Mouse (Mus musculus) brain, embryonic 14.5 days (tissue): ENCODE measurements at regions not wholly inside any gene's neighbourhood (a gene's known extent, or its start where the extent isn't known, plus 50 kb on each side); places are given as distances from the start of the nearest gene placed in this dataset.

ENCODE experiments used
- DNase-seq: peaks from one replicate; pipeline ENCODE4 v3.0.0-alpha.2; 2011; ENCODE audit warnings: low read depth
- CTCF ChIP-seq: fragments of 200-500 bp; IDR thresholded peaks from 2 replicates; pipeline ENCODE4 v1.5.1; 2012; ENCODE audit warnings: inconsistent platforms, mild to moderate bottlenecking, moderate library complexity, borderline replicate concordance; ENCODE audit not compliant: insufficient read depth, insufficient read length; ENCODE audit errors: extremely low read depth
- POLR2A ChIP-seq: fragments of 200-500 bp; IDR thresholded peaks from 2 replicates; pipeline ENCODE4 v1.6.1; 2012; ENCODE audit warnings: mild to moderate bottlenecking, inconsistent platforms, borderline replicate concordance; ENCODE audit not compliant: poor library complexity, insufficient read depth, insufficient read length, severe bottlenecking; ENCODE audit errors: extremely low read depth

DNA sequence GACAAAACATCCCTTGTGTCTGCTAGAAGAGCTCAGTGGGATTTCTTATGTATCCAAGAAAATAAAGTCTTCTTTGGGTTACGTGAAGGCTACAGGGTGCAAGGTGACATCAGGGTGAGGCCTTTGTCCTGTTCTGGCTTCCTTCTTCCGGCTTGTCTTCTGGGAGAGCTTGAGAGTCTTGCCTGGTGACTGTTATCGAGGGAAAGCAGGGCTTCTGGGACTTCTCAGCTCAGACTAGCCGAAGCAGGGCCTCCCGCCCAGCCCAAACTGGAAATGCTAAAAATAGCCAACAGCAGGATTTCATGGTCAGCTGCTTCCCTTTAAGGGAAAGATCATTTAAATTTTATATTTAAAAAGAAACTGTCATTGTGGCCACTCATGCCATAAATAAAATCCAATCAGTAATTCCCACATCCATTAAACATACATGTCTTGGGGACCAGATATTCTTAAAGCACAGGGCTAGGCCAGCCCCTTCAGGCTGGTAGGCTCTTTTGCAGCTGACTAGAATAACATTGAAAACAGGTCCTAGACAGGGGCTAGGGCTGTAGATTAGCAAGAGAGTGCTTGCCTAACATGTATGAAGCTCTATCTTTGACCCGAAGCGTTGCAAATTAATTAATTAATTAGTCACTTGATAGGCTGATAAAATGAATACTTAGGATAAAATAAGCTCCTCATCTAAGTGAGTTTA, 351.2 kb upstream of the Rora start:
- TF ChIP-seq POLR2A: no peak
- TF ChIP-seq CTCF: no peak
- DNase-seq: peak; percentile 48

DNA sequence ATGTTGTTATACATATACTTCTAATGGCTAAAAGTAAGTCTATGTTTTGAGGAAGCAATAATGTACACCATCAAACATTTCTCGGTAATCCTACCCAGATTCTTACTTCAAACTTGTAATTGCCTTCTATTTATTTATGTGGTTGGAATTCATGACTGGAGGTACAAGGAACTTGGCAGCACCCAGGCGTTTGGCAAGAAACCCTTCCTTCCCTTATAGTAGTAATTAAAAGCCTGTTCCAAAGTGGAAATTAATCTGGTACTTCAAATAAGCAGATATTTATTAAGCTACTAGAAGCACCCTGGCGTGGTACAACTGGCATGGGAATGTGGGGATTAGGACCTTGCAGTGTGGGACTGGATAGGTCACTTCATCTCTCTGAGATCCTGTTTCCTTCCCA, 322.9 kb upstream of the Rora start:
- DNase-seq: peak; percentile 69

GRCm38 (mm10) chr9:68340921-68341320, 312.7 kb upstream of the Rora start:
- DNase-seq: no peak
- TF ChIP-seq CTCF: no peak
- TF ChIP-seq POLR2A: no peak

More for the DNA sequence above, 322.9 kb upstream of the Rora start:
- TF ChIP-seq POLR2A (no peak), CTCF (no peak)

DNA sequence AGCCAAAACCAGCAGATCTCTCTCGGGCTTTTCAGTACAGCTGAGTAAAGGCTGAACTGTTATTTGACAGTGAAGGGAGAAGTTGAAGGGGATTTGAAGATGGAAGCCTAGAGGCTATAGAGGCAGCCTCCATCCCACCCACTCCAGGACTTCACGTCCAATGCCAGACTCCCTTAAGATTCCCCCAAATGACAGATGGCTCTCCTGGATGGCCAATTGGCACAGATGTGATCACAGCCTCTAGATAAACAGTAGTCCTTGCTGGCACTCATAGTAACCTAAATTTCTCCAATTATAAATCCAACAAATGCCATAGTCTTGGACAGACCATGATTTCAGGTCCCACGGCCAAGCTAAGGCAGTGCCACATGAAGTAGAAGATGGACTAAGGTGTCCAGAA, 312.1 kb upstream of the Rora start:
- no peak for DNase-seq
- TF ChIP-seq POLR2A (no peak), CTCF (no peak)

DNA sequence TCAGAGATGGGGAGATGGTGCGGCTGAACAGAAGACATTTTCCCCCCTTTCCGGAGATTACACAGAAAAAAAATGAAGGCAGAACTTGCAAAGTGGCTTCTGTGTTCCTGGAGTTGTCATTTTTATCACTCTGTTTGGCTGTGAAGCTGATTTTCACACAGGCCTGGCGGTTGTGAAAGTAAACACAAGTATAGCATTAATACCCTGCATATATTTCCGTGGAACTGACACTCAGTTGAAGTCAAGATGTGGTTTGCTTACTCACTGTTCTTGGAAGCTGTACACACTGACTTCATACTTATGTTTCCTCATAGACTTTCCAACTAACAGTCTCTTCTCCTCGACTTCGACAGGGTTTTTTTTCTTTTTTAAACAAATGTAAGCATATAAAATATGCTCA, 306.2 kb upstream of the Rora start:
- TF ChIP-seq CTCF: no peak
- no peak for TF ChIP-seq POLR2A
- peak; percentile 52 for DNase-seq

- TF ChIP-seq CTCF: no peak
- TF ChIP-seq POLR2A: no peak
- DNase-seq: no peak
These were observed 302.1 kb upstream of the Rora start for GRCm38 (mm10) chr9:68351466-68351865.

DNA sequence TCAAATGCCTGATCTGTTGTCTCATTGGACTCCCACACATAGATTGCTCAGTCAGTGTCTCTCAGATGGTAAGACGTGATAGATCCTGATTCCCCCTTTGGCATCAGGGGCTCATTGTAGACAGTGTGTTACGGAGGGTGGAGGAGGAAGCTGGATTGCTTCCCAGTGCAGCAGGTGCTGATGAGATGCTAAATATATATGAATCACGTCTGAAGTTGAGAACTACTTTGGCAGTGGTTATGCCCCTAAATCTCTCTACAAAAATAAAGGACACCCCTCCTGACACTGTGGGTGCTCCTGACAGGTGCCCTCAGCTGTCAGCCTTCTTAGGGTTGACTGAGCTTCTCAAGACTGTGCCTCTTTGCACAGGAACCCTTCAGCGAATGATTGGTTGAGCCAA, 299.1 kb upstream of the Rora start:
- no peak for TF ChIP-seq CTCF
- no peak for TF ChIP-seq POLR2A
- DNase-seq: peak; percentile 26

GRCm38 (mm10) chr9:68356078-68356477, 297.5 kb upstream of the Rora start:
- TF ChIP-seq POLR2A (no peak), CTCF (no peak)
- no peak for DNase-seq

DNA sequence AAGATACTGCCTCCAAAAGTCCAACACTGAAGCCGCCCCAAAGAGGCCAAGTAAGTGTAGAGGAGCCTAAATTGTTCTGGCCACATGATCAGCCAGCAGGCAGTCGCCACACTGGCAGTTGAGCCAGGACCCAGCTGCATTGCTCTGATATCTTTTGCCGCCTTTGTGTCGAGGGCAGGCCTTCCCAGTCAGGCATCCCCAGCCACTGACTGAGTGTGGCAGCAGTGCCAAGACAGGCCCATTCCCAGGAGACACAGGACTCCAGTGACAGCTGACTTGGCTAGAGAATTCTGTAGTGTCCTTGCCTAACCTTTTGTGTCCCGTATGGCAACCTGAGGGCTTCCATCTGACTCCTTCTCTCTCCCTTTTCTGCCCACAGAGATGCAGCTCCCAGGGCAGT, 296.4 kb upstream of the Rora start:
- TF ChIP-seq CTCF: no peak
- no peak for TF ChIP-seq POLR2A
- peak; percentile 24 for DNase-seq

DNA sequence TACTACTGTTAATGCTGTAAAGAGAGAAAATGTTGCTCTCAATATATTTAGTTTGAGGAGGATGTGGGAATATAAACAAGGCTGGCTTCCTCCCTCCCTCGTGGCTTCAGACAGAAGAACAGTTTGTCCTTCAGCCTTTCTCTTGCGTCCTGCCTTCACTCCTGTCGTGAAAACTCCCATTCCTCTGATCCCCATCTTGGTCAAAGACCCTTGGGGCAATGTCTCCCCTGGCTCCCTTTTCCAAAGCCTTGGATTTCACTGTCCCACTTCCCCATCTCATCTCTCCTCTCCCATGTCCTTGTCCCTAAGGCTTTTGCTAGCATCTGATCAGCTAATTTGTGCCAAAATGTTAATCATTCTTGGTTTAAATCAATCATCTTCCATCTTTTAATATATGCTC, 286.6 kb upstream of the Rora start:
- no peak for TF ChIP-seq CTCF
- no peak for TF ChIP-seq POLR2A

DNA sequence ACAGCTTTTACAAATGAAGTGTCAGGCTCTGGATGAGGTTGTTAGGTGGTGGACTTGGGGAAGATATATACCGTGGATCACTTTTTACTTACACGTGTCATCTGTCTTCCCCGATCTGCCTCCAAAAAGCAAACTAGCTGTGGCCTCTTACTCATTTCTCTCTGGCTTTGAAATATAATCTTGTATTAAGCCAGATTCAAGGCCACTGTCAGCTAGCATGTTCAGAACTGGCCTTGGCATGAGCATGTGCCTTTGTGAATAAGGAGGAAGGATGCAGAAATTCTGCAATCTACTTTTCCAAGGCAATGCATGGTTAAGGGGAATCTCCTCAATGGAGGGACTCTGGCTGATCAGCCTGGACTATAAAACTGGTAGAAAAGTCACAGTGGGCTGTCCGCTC, 286.0 kb upstream of the Rora start:
- TF ChIP-seq CTCF: no peak
- TF ChIP-seq POLR2A: no peak
- DNase-seq: no peak

More for the DNA sequence above, 286.6 kb upstream of the Rora start:
- DNase-seq: no peak

GRCm38 (mm10) chr9:68372726-68373125, 280.9 kb upstream of the Rora start:
- TF ChIP-seq CTCF: no peak
- TF ChIP-seq POLR2A: no peak

More at GRCm38 (mm10) chr9:68372726-68373125, 280.9 kb upstream of the Rora start:
- no peak for DNase-seq
